Mouse (Mus musculus): ENCODE results near the gene Plin3. TPM values are rescaled to one million over a fixed set of nuclear protein-coding genes. Genes with fewer than 3 reads are reported as not detected.

The Plin3 gene
- polyA plus RNA-seq, 1 experiment: 29.3 TPM

DNA sequence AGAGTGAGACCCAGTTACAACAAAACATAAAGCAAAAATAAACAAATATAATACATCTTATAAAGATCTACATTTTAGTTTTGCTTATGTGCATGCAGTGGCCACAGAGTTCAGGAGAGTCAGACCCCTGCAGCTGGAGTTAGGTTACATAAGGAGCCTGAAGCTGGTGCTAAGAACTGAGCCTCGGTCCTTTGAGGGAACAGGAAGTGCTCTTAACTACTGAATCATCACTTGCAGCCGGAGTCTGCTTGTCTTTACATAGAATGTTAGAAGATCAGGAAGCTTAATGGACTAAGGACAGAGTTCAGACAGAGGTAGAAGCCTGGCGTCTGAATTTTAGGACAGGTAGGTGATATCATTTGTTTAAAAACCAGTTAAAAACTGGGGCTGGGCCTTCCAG lies 3.8 kb downstream of the Plin3 start:
- H3K4me3 ChIP-seq (ENCODE audit: control insufficient read depth, insufficient read depth, low read length): no peak overlapping the region; the same call in 1 of the 2 replicates
- H3K27me3 ChIP-seq (ENCODE audit: control insufficient read depth, insufficient read depth, low read length): no peaks in the 10 kb centered on the region
- TF ChIP-seq POLR2A (IDR thresholded peaks at IDR 0.05; ENCODE audit: control insufficient read depth, extremely low read depth, insufficient read depth, low read length, poor library complexity): no peak
- TF ChIP-seq CTCF (IDR thresholded peaks at IDR 0.05; ENCODE audit: borderline replicate concordance, control insufficient read depth, extremely low read depth, insufficient read depth, low read length, poor library complexity): no peak
- H3K36me3 ChIP-seq (ENCODE audit: control insufficient read depth, insufficient read depth, low read length): peaks cover 5% of the 10 kb centered on the region; the same call in 1 of the 2 replicates
- WGBS: 34% methylated on average over 3 of the region's 3 CpGs
- peak overlapping the region; percentile 69 for H3K27ac ChIP-seq (ENCODE audit: control insufficient read depth, insufficient read depth, low read length)
- peaks cover 49% of the 10 kb centered on the region for H3K4me1 ChIP-seq (replicated peaks; ENCODE audit: control insufficient read depth, insufficient read depth, low read length)
- no peak for DNase-seq

DNA sequence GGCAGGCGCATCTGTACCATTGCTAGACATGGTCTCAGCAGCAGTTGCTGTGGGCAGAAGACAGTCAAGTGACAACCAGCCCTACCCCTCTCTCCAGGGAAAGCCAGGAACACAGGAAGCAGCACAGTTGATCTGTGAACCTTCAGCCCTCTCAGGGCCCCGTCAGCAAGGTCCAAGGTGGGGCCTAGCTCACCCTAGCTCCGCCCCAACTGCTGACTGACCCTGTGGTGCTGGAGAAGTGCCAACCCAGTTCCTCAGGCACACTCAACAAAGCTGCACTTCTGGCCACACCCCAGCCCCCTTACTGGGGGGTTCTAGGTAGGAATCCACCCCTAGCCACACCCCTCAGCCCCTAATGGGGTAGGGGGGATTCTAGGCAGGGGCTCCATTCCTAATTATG lies 4.8 kb downstream of the Plin3 start:
- Histone ChIP-seq H3K4me3 (ENCODE audit: control insufficient read depth, insufficient read depth, low read length) (no peak overlapping the region), H3K27ac (ENCODE audit: control insufficient read depth, insufficient read depth, low read length) (no peak overlapping the region), H3K27me3 (ENCODE audit: control insufficient read depth, insufficient read depth, low read length) (no peaks in the 10 kb centered on the region), H3K4me1 (replicated peaks; ENCODE audit: control insufficient read depth, insufficient read depth, low read length) (peaks cover 42% of the 10 kb centered on the region), H3K36me3 (ENCODE audit: control insufficient read depth, insufficient read depth, low read length) (peaks cover 5% of the 10 kb centered on the region; the same call in 1 of the 2 replicates)
- TF ChIP-seq POLR2A (IDR thresholded peaks at IDR 0.05; ENCODE audit: control insufficient read depth, extremely low read depth, insufficient read depth, low read length, poor library complexity) (no peak), CTCF (IDR thresholded peaks at IDR 0.05; ENCODE audit: borderline replicate concordance, control insufficient read depth, extremely low read depth, insufficient read depth, low read length, poor library complexity) (no peak)
- WGBS: 89% methylated on average over 3 of the region's 3 CpGs
- no peak for DNase-seq

GRCm38 (mm10) chr17:56285995-56286394 lies 6.7 kb downstream of the Plin3 start:
- no peak for TF ChIP-seq POLR2A (IDR thresholded peaks at IDR 0.05; ENCODE audit: control insufficient read depth, extremely low read depth, insufficient read depth, low read length, poor library complexity)
- no peak for TF ChIP-seq CTCF (IDR thresholded peaks at IDR 0.05; ENCODE audit: borderline replicate concordance, control insufficient read depth, extremely low read depth, insufficient read depth, low read length, poor library complexity)
- H3K27me3 ChIP-seq (ENCODE audit: control insufficient read depth, insufficient read depth, low read length): no peaks in the 10 kb centered on the region
- H3K4me3 ChIP-seq (ENCODE audit: control insufficient read depth, insufficient read depth, low read length): no peak overlapping the region
- H3K4me1 ChIP-seq (replicated peaks; ENCODE audit: control insufficient read depth, insufficient read depth, low read length): peaks cover 27% of the 10 kb centered on the region
- H3K36me3 ChIP-seq (ENCODE audit: control insufficient read depth, insufficient read depth, low read length): peaks cover 5% of the 10 kb centered on the region; the same call in 1 of the 2 replicates
- H3K27ac ChIP-seq (ENCODE audit: control insufficient read depth, insufficient read depth, low read length): no peak overlapping the region
- no peak for DNase-seq
- WGBS: 96% methylated on average over 11 of the region's 11 CpGs

DNA sequence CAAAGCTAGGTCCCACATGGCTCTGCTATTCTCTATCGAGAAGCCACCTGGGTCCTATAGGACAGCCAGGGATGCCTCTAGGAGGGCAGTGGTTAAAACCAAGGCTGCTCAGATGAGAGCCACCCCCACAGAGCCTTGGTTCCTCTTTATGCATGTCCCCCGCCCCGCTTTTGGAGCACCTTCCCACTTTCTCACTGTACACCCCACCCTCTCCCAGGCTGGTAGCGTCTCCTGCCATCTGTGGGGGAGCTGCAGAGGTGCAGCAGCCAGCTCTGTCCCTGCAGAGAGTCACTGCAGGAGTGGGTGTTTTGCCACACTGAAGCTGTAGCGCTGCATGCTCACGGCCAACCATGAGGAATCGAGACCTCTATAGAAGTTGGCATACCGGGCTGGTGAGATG lies 9.4 kb downstream of the Plin3 start:
- Histone ChIP-seq H3K36me3 (ENCODE audit: control insufficient read depth, insufficient read depth, low read length) (peaks cover 5% of the 10 kb centered on the region; the same call in 1 of the 2 replicates), H3K27me3 (ENCODE audit: control insufficient read depth, insufficient read depth, low read length) (no peaks in the 10 kb centered on the region), H3K4me1 (replicated peaks; ENCODE audit: control insufficient read depth, insufficient read depth, low read length) (peaks cover 7% of the 10 kb centered on the region), H3K4me3 (ENCODE audit: control insufficient read depth, insufficient read depth, low read length) (no peak overlapping the region), H3K27ac (ENCODE audit: control insufficient read depth, insufficient read depth, low read length) (no peak overlapping the region)
- no peak for DNase-seq
- 56% methylated on average over 8 of the region's 8 CpGs for WGBS
- TF ChIP-seq CTCF (IDR thresholded peaks at IDR 0.05; ENCODE audit: borderline replicate concordance, control insufficient read depth, extremely low read depth, insufficient read depth, low read length, poor library complexity): no peak
- no peak for TF ChIP-seq POLR2A (IDR thresholded peaks at IDR 0.05; ENCODE audit: control insufficient read depth, extremely low read depth, insufficient read depth, low read length, poor library complexity)

GRCm38 (mm10) chr17:56282802-56283201 lies 9.9 kb downstream of the Plin3 start:
- Histone ChIP-seq H3K4me3 (ENCODE audit: control insufficient read depth, insufficient read depth, low read length) (no peak overlapping the region), H3K27ac (ENCODE audit: control insufficient read depth, insufficient read depth, low read length) (no peak overlapping the region), H3K4me1 (replicated peaks; ENCODE audit: control insufficient read depth, insufficient read depth, low read length) (peaks cover 5% of the 10 kb centered on the region), H3K27me3 (ENCODE audit: control insufficient read depth, insufficient read depth, low read length) (no peaks in the 10 kb centered on the region), H3K36me3 (ENCODE audit: control insufficient read depth, insufficient read depth, low read length) (peaks cover 5% of the 10 kb centered on the region; the same call in 1 of the 2 replicates)
- no peak for DNase-seq
- 88% methylated on average over 4 of the region's 4 CpGs for WGBS
- no peak for TF ChIP-seq CTCF (IDR thresholded peaks at IDR 0.05; ENCODE audit: borderline replicate concordance, control insufficient read depth, extremely low read depth, insufficient read depth, low read length, poor library complexity)

DNA sequence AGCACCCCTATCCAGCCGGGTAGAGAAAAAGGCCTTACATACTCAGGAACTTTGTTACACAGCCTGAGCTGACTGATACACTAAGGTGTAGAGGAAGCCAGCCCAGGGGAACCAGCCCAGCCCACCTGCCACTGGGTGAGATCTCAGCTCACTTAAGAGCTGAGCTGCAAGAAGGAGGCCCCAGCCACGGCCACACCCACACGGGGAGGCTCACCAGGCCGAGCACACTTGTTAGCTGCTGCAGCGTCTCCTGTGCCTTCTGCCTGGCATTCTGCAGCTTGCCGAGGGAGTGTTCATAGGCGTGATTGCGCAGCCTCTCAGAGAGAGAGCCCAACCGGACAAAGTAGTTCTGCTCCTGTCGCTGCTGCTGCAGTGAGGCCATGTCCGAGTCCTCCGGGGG lies 11.5 kb downstream of the Plin3 start:
- peaks cover 4% of the 10 kb centered on the region; the same call in 1 of the 2 replicates for H3K36me3 ChIP-seq (ENCODE audit: control insufficient read depth, insufficient read depth, low read length)
- H3K4me1 ChIP-seq (replicated peaks; ENCODE audit: control insufficient read depth, insufficient read depth, low read length): peaks cover 13% of the 10 kb centered on the region

More for the DNA sequence above, 11.5 kb downstream of the Plin3 start:
- 96% methylated on average over 12 of the region's 12 CpGs for WGBS
- Histone ChIP-seq H3K4me3 (ENCODE audit: control insufficient read depth, insufficient read depth, low read length) (no peak overlapping the region), H3K27me3 (ENCODE audit: control insufficient read depth, insufficient read depth, low read length) (no peaks in the 10 kb centered on the region), H3K27ac (ENCODE audit: control insufficient read depth, insufficient read depth, low read length) (no peak overlapping the region)
- TF ChIP-seq POLR2A (IDR thresholded peaks at IDR 0.05; ENCODE audit: control insufficient read depth, extremely low read depth, insufficient read depth, low read length, poor library complexity) (no peak), CTCF (IDR thresholded peaks at IDR 0.05; ENCODE audit: borderline replicate concordance, control insufficient read depth, extremely low read depth, insufficient read depth, low read length, poor library complexity) (no peak)
- no peak for DNase-seq
